Mouse (Mus musculus): Measurements from ENCODE around the gene 2310022A10Rik. TPM values are rescaled to one million over a fixed set of nuclear protein-coding genes. Genes with fewer than 3 reads are reported as not detected.
A peak's percentile ranks its signal among the peaks of the same experiment; 100 is the strongest.

2310022A10Rik gene
- polyA plus RNA-seq, 1 experiment from 2014 or later = 17.3 TPM

- Histone ChIP-seq H3K36me3 (replicated peaks) (peaks cover 45% of the 10 kb centered on the region), H3K4me2 (peak overlapping the region; percentile 91), H3K9me3 (replicated peaks) (no peaks in the 10 kb centered on the region), H3K27me3 (no peaks in the 10 kb centered on the region), H3K4me3 (replicated peaks) (peak overlapping the region; percentile 71), H3K27ac (replicated peaks) (peak overlapping the region; percentile 91), H3K9ac (peak overlapping the region; percentile 81), H3K4me1 (replicated peaks) (peaks cover 84% of the 10 kb centered on the region)
- ATAC-seq (ENCODE audit: insufficient read depth) = no peak
- WGBS (ENCODE audit: insufficient replicate concordance) = 69% methylated on average over 16 of the region's 16 CpGs
Measured at GRCm38 (mm10) chr7:27541431-27541830, 11.6 kb upstream of the 2310022A10Rik start.

GRCm38 (mm10) chr7:27541922-27542321 is 11.1 kb upstream of the 2310022A10Rik start:
- peaks cover 79% of the 10 kb centered on the region for H3K4me1 ChIP-seq (replicated peaks)
- no peaks in the 10 kb centered on the region for H3K27me3 ChIP-seq
- H3K27ac ChIP-seq (replicated peaks) = peak overlapping the region; percentile 91
- peak overlapping the region; percentile 71 for H3K4me3 ChIP-seq (replicated peaks)
- no peak for ATAC-seq (ENCODE audit: insufficient read depth)
- H3K4me2 ChIP-seq = peak overlapping the region; percentile 91
- H3K9me3 ChIP-seq (replicated peaks) = no peaks in the 10 kb centered on the region
- H3K9ac ChIP-seq = peak overlapping the region; percentile 81
- H3K36me3 ChIP-seq (replicated peaks) = peaks cover 41% of the 10 kb centered on the region
- WGBS (ENCODE audit: insufficient replicate concordance) = 58% methylated on average over 5 of the region's 5 CpGs

GRCm38 (mm10) chr7:27542392-27543033 is 10.5 kb upstream of the 2310022A10Rik start:
- peak overlapping the region; percentile 91 for H3K27ac ChIP-seq (replicated peaks)
- H3K27me3 ChIP-seq = no peaks in the 10 kb centered on the region
- peak overlapping the region; percentile 81 for H3K9ac ChIP-seq
- WGBS (ENCODE audit: insufficient replicate concordance) = 4% methylated on average over 30 of the region's 30 CpGs
- peaks cover 35% of the 10 kb centered on the region for H3K36me3 ChIP-seq (replicated peaks)
- peak; percentile 60 for ATAC-seq (ENCODE audit: insufficient read depth)
- peak overlapping the region; percentile 91 for H3K4me2 ChIP-seq
- H3K4me3 ChIP-seq (replicated peaks) = peak overlapping the region; percentile 71
- no peaks in the 10 kb centered on the region for H3K9me3 ChIP-seq (replicated peaks)
- H3K4me1 ChIP-seq (replicated peaks) = peaks cover 73% of the 10 kb centered on the region

- H3K4me1 ChIP-seq (replicated peaks) = peaks cover 68% of the 10 kb centered on the region
- H3K4me2 ChIP-seq = peak overlapping the region; percentile 91
- no peaks in the 10 kb centered on the region for H3K9me3 ChIP-seq (replicated peaks)
- peak overlapping the region; percentile 71 for H3K4me3 ChIP-seq (replicated peaks)
- peak overlapping the region; percentile 91 for H3K27ac ChIP-seq (replicated peaks)
- ATAC-seq (ENCODE audit: insufficient read depth) = no peak
- no peaks in the 10 kb centered on the region for H3K27me3 ChIP-seq
- H3K36me3 ChIP-seq (replicated peaks) = peaks cover 29% of the 10 kb centered on the region
- 35% methylated on average over 6 of the region's 6 CpGs for WGBS (ENCODE audit: insufficient replicate concordance)
- peak overlapping the region; percentile 81 for H3K9ac ChIP-seq
Measured at GRCm38 (mm10) chr7:27543065-27543464, 10.0 kb upstream of the 2310022A10Rik start.

GRCm38 (mm10) chr7:27543851-27544250 is 9.2 kb upstream of the 2310022A10Rik start:
- peaks cover 60% of the 10 kb centered on the region for H3K4me1 ChIP-seq (replicated peaks)
- no peak overlapping the region for H3K9ac ChIP-seq
- H3K9me3 ChIP-seq (replicated peaks) = no peaks in the 10 kb centered on the region
- H3K4me3 ChIP-seq (replicated peaks) = no peak overlapping the region
- peaks cover 24% of the 10 kb centered on the region for H3K36me3 ChIP-seq (replicated peaks)
- 0 out of 2 replicates have a peak overlapping the region, but pooled peaks have one; percentile 19 for H3K27ac ChIP-seq (replicated peaks)
- WGBS (ENCODE audit: insufficient replicate concordance) = 76% methylated on average over 4 of the region's 4 CpGs
- no peak overlapping the region for H3K4me2 ChIP-seq
- no peaks in the 10 kb centered on the region for H3K27me3 ChIP-seq
- ATAC-seq (ENCODE audit: insufficient read depth) = no peak

- no peak for ATAC-seq (ENCODE audit: insufficient read depth)
- no peaks in the 10 kb centered on the region for H3K27me3 ChIP-seq
- WGBS (ENCODE audit: insufficient replicate concordance) = 45% methylated on average over 12 of the region's 12 CpGs
- no peak overlapping the region for H3K9ac ChIP-seq
- H3K9me3 ChIP-seq (replicated peaks) = no peaks in the 10 kb centered on the region
- H3K36me3 ChIP-seq (replicated peaks) = peaks cover 14% of the 10 kb centered on the region
- H3K4me3 ChIP-seq (replicated peaks) = no peak overlapping the region
- no peak overlapping the region for H3K4me2 ChIP-seq
- H3K27ac ChIP-seq (replicated peaks) = no peak overlapping the region
- peaks cover 50% of the 10 kb centered on the region for H3K4me1 ChIP-seq (replicated peaks)
Measured at GRCm38 (mm10) chr7:27544675-27545370, 8.2 kb upstream of the 2310022A10Rik start.

- Histone ChIP-seq H3K9ac (no peak overlapping the region), H3K4me3 (replicated peaks) (no peak overlapping the region), H3K4me1 (replicated peaks) (peaks cover 32% of the 10 kb centered on the region), H3K36me3 (replicated peaks) (no peaks in the 10 kb centered on the region), H3K4me2 (no peak overlapping the region), H3K9me3 (replicated peaks) (no peaks in the 10 kb centered on the region), H3K27ac (replicated peaks) (no peak overlapping the region), H3K27me3 (no peaks in the 10 kb centered on the region)
- WGBS (ENCODE audit: insufficient replicate concordance) = 44% methylated on average over 6 of the region's 6 CpGs
- no peak for ATAC-seq (ENCODE audit: insufficient read depth)
Measured at GRCm38 (mm10) chr7:27549597-27549996, 3.4 kb upstream of the 2310022A10Rik start.

GRCm38 (mm10) chr7:27552070-27552469 is 963 bp upstream of the 2310022A10Rik start:
- 44% methylated on average over 5 of the region's 5 CpGs for WGBS (ENCODE audit: insufficient replicate concordance)
- Histone ChIP-seq H3K27me3 (no peaks in the 10 kb centered on the region), H3K9ac (peak overlapping the region; percentile 86), H3K36me3 (replicated peaks) (peaks cover 14% of the 10 kb centered on the region), H3K4me2 (peak overlapping the region; percentile 90), H3K27ac (replicated peaks) (peak overlapping the region; percentile 77), H3K4me3 (replicated peaks) (peak overlapping the region; percentile 75), H3K4me1 (replicated peaks) (peaks cover 35% of the 10 kb centered on the region), H3K9me3 (replicated peaks) (no peaks in the 10 kb centered on the region)
- ATAC-seq (ENCODE audit: insufficient read depth) = no peak

GRCm38 (mm10) chr7:27560291-27560887 is 7.4 kb downstream of the 2310022A10Rik start:
- no peak for ATAC-seq (ENCODE audit: insufficient read depth)
- Histone ChIP-seq H3K4me2 (no peak overlapping the region), H3K9me3 (replicated peaks) (no peaks in the 10 kb centered on the region), H3K9ac (no peak overlapping the region), H3K27ac (replicated peaks) (peak overlapping the region; percentile 4; the same call in 1 of the 2 replicates), H3K27me3 (no peaks in the 10 kb centered on the region), H3K4me3 (replicated peaks) (no peak overlapping the region), H3K4me1 (replicated peaks) (peaks cover 25% of the 10 kb centered on the region), H3K36me3 (replicated peaks) (peaks cover 78% of the 10 kb centered on the region)
- WGBS (ENCODE audit: insufficient replicate concordance) = 43% methylated on average over 8 of the region's 8 CpGs

GRCm38 (mm10) chr7:27560978-27561377 is 7.9 kb downstream of the 2310022A10Rik start:
- peaks cover 78% of the 10 kb centered on the region for H3K36me3 ChIP-seq (replicated peaks)
- no peaks in the 10 kb centered on the region for H3K27me3 ChIP-seq
- no peaks in the 10 kb centered on the region for H3K9me3 ChIP-seq (replicated peaks)
- peaks cover 22% of the 10 kb centered on the region for H3K4me1 ChIP-seq (replicated peaks)
- no peak overlapping the region for H3K27ac ChIP-seq (replicated peaks)
- no peak for ATAC-seq (ENCODE audit: insufficient read depth)
- WGBS (ENCODE audit: insufficient replicate concordance) = 76% methylated on average over 1 of the region's 1 CpGs
- H3K4me2 ChIP-seq = no peak overlapping the region
- H3K9ac ChIP-seq = no peak overlapping the region
- H3K4me3 ChIP-seq (replicated peaks) = no peak overlapping the region

- H3K27ac ChIP-seq (replicated peaks) = no peak overlapping the region
- peaks cover 82% of the 10 kb centered on the region for H3K36me3 ChIP-seq (replicated peaks)
- 79% methylated on average over 5 of the region's 5 CpGs for WGBS (ENCODE audit: insufficient replicate concordance)
- no peak overlapping the region for H3K4me2 ChIP-seq
- 0 out of 2 replicates have a peak, but pooled peaks cover 3% of the 10 kb centered on the region for H3K4me1 ChIP-seq (replicated peaks)
- no peaks in the 10 kb centered on the region for H3K27me3 ChIP-seq
- H3K9ac ChIP-seq = no peak overlapping the region
- no peak for ATAC-seq (ENCODE audit: insufficient read depth)
- no peaks in the 10 kb centered on the region for H3K9me3 ChIP-seq (replicated peaks)
- no peak overlapping the region for H3K4me3 ChIP-seq (replicated peaks)
Measured at GRCm38 (mm10) chr7:27569580-27570224, 16.7 kb downstream of the 2310022A10Rik start.

Data from liver, embryonic 15.5 days (tissue).